Mouse (Mus musculus) adrenal gland, postnatal 10 days (tissue): Measurements from ENCODE around the gene Mep1a. TPM values are rescaled to one million over a fixed set of nuclear protein-coding genes. Genes with fewer than 3 reads are reported as not detected.

Source experiments
- DNase-seq: peaks from one replicate; pipeline ENCODE4 v3.0.0; 2021; ENCODE audit warnings: mixed read lengths
- total RNA-seq, 2 experiments: library from RNA; stranded (reverse); gene quantifications; 2 replicates each; pipeline ENCODE4 v1.2.3; 2021

Gene Mep1a
- total RNA-seq, 2 experiments from 2014 or later, result 0.33 TPM; not detected in 1

DNA sequence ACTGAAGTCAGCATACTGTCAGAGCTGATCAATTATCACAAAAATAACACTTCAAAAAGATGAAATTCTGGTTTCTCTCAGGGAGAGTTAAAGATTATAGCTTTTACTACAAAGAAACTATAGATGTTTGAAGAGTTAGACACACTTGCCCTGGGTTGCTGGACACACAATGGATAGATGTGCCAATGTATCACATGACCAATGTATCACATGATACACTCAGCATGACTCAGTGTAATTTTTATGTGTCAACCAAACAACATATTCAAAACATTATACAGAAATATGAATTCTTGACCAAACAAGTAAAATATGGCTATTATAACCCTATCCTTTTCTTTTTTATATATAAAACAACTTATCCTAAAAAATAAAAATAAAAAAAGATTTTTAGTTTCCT, 25.0 kb downstream of the Mep1a start:
- no peak for DNase-seq

DNA sequence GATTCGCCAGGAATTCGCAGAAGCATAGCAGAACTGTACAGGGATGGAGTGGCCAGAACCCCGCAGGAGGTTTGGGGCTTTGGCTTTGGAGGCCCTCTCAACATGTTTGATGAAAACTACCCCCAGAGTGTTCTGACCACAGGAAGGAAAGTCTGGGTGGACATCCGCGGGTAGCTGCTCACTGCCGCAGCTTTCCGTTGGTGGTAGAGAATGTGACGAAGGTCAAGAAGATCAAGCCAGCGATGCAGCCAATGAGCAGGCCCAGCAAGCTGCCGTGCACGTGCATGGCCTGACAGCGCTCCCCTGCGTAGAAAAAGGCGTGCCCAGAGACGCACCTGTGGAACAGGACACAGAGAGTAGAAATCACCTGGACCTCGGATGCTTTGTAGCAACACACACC, 27.8 kb downstream of the Mep1a start:
- no peak for DNase-seq

DNA sequence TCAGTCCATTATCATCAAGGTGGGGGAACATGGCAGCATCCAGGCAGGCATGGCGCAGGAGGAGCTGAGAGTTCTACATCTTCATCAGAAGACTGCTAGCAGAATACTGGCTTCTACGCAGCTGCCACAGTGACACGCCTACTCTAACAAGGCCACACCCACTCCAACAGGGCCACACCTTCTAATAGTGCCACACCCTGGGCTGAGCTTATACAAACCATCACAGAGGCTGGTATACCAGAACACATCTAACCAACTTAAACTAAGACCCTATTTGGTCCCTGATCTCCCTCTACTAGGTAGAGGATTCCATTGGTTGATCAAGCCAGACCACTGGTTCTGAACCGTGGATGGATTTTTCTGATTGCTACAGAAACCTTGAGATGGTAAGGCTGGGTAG, 30.1 kb downstream of the Mep1a start:
- no peak for DNase-seq

DNA sequence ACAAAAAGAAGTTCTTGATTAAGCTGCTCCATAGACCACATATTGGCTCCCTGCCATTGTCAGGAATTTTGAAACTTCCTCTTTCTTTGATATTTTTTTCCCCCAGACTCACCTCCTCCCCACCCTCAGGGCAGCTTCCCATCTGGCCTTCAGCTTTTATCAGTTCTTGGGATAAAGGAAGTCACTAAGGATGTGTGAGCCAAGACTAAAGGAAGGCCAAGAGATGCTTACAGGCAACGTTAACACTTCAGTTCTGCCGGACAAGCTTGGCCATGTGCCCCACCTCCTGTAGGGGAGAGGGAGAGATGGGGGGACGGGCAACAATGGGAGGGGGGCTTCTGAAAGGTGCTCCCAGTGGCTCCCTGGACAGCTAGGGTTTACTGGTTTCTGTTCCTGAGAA, 32.6 kb downstream of the Mep1a start:
- no peak for DNase-seq

DNA sequence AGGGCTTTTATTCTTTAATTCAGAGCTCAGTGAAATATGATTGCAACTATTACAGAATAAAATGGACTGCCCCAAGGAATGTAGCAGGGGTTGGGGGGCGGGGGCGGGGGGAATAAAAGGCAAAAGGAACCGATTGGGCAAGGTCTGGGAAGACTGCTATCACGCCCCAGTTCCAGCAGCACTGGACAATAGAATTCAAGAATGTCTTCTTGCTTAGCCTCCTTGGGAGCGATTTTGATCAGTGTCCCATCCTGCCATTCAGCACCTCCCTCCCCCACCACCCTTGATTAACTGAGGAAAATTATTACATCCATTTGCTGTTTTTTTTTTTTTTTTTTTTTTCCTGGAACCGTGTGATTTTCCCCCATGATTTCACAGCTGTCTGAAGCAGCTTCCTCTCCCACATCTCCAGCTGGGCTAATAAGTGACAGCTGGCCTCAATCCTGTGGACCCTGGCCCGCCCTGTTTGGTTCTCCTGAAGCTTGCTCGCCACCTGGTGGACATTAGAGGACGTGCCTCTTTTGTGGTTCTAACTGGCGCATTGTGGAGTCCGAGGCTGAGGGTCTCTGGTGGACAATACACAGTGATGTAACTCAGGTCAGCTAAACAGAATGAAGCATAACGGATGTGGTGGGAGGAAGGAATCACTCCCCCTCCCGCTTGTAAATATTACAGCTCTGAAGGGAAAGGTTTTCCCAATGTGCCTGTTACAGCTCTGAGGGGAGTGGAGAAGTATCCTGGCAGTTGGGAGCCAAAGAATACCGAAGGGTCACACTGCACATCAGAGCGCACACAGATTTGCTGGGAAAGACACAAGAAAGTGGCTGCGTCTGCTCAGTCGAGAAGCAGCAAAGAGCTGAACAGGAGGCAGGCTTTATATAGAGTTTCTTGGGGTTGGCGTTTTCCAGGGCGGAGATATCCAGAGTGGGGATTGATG, 42.1 kb downstream of the Mep1a start:
- DNase-seq, result peak; percentile 79

DNA sequence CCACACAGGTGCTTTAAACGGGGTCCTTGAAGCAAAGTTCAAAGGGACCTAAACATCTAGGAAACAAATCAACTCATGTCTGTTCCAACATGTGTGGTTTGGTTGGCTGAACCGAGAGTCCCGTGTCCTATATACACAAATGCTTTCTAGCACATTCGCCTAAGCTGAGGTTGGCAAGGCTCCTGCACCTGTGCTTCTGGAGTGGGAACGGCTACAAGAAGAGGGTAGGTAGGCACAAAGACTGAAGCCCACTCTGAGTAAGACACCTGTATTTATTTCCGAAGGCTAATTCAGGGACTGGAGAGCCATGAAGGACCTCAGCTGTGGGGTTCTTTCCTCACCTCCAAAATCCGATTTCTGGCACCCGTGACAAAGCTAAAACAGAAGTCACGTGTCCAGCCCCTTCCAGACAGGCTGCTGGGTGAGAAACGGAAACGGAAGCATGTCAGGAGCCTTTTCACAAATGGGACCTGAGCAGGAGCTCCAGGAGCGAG, 42.8 kb downstream of the Mep1a start:
- DNase-seq, result no peak

DNA sequence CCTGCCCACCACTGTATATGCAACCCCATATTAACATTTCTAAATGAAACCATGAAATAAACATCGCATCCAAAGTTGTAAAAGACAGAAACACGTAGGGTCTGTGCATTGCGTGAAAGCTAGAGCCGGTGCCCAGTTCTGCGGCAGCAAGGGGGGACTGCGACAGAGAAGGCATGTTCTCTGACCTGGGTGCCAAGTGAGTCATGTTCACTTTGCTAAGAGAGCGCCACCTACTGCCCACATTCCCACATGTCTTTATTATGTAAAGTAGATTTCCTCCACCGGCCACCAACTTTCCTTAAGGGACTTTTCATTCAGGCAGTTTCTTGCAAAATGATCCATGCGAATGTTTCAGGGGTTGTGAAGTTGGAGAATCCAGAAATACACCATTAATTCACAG, 44.0 kb downstream of the Mep1a start:
- DNase-seq, result peak; percentile 83

DNA sequence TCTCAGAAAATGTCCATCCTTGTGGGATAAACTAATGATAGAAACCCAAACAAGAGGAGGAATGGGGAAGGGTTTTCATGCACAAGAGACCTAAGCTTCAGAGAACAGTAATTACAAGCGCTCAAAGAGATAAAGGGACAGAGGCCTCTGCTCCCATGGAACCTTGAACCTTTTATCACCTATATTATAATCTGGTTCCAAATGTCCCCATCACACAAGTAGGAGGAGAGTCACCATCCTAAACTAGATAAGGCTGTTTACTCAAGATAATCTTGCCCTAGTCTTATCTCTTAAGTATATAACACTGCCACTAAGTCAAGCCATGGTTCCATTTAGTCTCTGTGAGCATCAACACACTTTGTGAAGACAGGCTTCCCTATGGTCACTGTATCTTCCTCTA, 51.4 kb downstream of the Mep1a start:
- no peak for DNase-seq

DNA sequence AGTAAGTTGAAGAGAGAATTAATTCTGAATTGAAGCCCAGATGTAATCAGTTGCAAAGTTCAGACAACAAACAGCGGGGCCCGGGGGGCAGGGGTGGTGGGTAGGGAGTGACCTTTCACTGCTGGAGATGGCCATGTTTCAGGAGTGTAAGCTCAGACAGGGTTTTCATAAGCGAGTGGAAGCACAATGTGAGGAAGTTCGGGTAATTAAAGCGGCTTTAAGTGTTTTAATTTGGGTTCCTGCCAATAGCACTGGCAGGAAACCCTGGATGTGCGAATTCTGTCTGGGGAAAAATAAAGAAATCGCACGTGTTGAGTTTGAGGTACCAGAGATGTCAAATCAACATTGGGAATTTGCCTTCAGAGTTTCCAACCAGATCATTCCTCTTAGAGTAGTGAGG, 68.1 kb downstream of the Mep1a start:
- DNase-seq, result no peak

DNA sequence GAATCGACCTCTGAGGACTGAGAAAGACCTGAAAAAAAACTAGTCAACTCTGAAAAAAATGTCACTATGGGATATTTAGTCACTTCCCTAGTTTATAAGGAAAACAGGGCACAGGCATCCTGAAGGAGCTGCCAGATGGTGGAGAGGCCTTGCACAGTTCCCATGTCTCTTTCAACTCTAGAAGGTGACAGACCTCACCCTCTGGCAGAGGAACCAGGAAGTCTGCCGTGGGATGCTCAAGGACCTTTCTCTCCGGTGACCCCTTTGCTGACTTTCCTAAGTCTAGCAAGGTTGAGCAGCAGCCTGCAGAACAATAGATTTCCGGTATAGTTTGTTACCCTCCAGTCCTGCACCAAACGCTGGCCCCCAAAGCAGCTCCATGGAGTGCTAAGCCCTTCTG, 70.9 kb downstream of the Mep1a start:
- peak; percentile 24 for DNase-seq

Other genes with a start within 250 kb of the Mep1a start
- gene Adgrf1, start 232.5 kb downstream of the Mep1a start, total RNA-seq, result 1 to 10 TPM in 1 of 2 experiments, under 1 TPM in 1; 0.55 to 1.0 TPM
- gene Adgrf5, start 142.4 kb downstream of the Mep1a start, total RNA-seq, result 100 to 1,000 TPM; 122 to 125 TPM
- gene Ankrd66, start 40.8 kb upstream of the Mep1a start, total RNA-seq, result not detected
- gene Pla2g7, start 65.3 kb upstream of the Mep1a start, total RNA-seq, result 10 to 100 TPM; 24.5 to 26.7 TPM
- not detected for gene Tdrd6, start 127.5 kb upstream of the Mep1a start, total RNA-seq
- gene Slc25a27, start 164.4 kb upstream of the Mep1a start, total RNA-seq, result 1 to 10 TPM; 3.1 to 6.7 TPM
- 10 to 100 TPM in 1 of 2 experiments, 1 to 10 TPM in 1; 8.0 to 10.9 TPM for gene Cyp39a1, start 164.6 kb upstream of the Mep1a start, total RNA-seq